Mouse (Mus musculus) liver, embryonic 14.5 days (tissue): Measurements from ENCODE around the gene Rita1.

Source experiments
- CTCF ChIP-seq: IDR thresholded peaks from 2 replicates; pipeline ENCODE4 v1.5.1; 2016; ENCODE audit warnings: antibody characterized with exemption, low read depth, control low read depth
- EP300 ChIP-seq: IDR thresholded peaks from 2 replicates; pipeline ENCODE4 v1.6.1; 2016; ENCODE audit warnings: antibody characterized with exemption, low read depth

- TF ChIP-seq CTCF (no peak), EP300 (no peak)
These were observed 37.8 kb downstream of the Rita1 start for GRCm38 (mm10) chr5:120574469-120575063.
